Mouse (Mus musculus) testis, adult 2 months (tissue): ENCODE results near the gene Insig1.

Source experiments
- CTCF ChIP-seq: fragments of 200-500 bp; IDR thresholded peaks from 2 replicates; pipeline ENCODE4 v1.5.1; 2012; ENCODE audit warnings: low read depth, mild to moderate bottlenecking, inconsistent platforms, low read length, moderate library complexity; ENCODE audit not compliant: control insufficient read depth, insufficient read depth, insufficient replicate concordance
- POLR2A ChIP-seq: fragments of 200-500 bp; IDR thresholded peaks from 2 replicates; pipeline ENCODE4 v1.6.1; 2012; ENCODE audit warnings: low read depth, mild to moderate bottlenecking, inconsistent platforms, low read length, moderate library complexity; ENCODE audit not compliant: control insufficient read depth

- TF ChIP-seq POLR2A (no peak), CTCF (no peak)
Observed at GRCm38 (mm10) chr5:28070149-28070827, 875 bp upstream of the Insig1 start.
